Mouse (Mus musculus): ENCODE data around the gene Pard3. TPM values are rescaled to one million over a fixed set of nuclear protein-coding genes. Genes with fewer than 3 reads are reported as not detected.
"Not testable (repeated sequence)": the region's sequence is repeated elsewhere in the genome, so short reads cannot be mapped to it uniquely, and the experiment has no call there.

Gene Pard3
- polyA plus RNA-seq, 1 experiment, result 13.2 TPM

DNA sequence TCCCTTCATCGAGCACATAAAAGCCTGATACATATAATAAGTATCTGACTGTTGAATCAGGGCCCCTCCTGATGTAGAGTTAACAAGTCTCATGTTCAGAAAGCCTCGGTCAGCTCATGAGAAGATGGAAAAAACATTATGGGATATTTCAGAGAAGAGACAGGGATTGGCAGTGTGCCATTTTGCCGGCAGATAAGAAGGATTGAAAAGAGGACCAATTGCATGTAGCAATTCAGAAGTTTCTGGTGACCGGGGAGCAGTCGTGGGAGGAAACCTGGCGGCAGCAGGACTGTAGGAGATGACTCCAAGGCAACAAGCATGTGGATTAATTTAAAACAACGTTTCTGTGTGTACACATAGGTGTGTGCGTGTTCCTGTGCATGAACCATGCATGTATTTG is 93.4 kb downstream of the Pard3 start:
- H3K27ac ChIP-seq (ENCODE audit: insufficient read depth, low read length), result no peak overlapping the region
- DNase-seq, result no peak
- no peaks in the 10 kb centered on the region for H3K27me3 ChIP-seq (ENCODE audit: control insufficient read depth, insufficient read depth, low read length)
- 64% methylated on average over 8 of the region's 8 CpGs for WGBS
- H3K4me1 ChIP-seq (ENCODE audit: control insufficient read depth, insufficient read depth, low read length), result no peaks in the 10 kb centered on the region
- TF ChIP-seq POLR2A (IDR thresholded peaks at IDR 0.05; ENCODE audit: borderline replicate concordance, insufficient read depth, low read length), result no peak
- H3K4me3 ChIP-seq (replicated peaks; ENCODE audit: insufficient read depth, low read depth, low read length), result no peak overlapping the region

DNA sequence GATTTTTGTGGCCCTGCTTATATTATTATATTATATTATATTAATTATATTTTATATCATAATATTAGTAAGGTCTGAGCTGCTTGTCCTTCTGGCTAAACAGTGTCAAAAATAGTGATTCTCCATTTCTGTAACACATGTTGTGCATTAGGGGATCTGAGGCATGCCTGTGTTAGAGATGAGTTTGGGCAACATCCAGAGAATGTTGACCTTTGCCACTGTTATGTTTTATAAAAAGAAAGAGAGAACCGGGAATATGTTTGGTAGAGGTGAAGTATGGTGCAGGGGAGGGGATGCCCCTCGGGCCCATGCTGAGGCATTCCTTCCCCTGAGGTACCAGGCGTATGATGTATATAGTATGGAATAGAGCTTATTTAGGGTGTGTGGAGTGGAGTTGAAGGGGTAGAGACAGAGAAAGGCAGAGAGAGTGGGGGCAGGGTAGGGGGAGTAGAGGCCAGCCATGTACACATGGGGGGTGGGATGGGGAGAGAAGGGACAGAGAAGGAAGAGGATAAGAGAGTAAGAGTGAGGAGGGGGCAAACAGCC is 95.8 kb downstream of the Pard3 start:
- no peak overlapping the region for H3K27ac ChIP-seq (ENCODE audit: insufficient read depth, low read length)
- TF ChIP-seq CTCF (IDR thresholded peaks at IDR 0.05; ENCODE audit: borderline replicate concordance, insufficient read depth, low read depth, low read length) (no peak), POLR2A (IDR thresholded peaks at IDR 0.05; ENCODE audit: borderline replicate concordance, insufficient read depth, low read length) (no peak)
- H3K27me3 ChIP-seq (ENCODE audit: control insufficient read depth, insufficient read depth, low read length), result no peaks in the 10 kb centered on the region
- no peaks in the 10 kb centered on the region for H3K4me1 ChIP-seq (ENCODE audit: control insufficient read depth, insufficient read depth, low read length)
- no peak for DNase-seq
- H3K4me3 ChIP-seq (replicated peaks; ENCODE audit: insufficient read depth, low read depth, low read length), result no peak overlapping the region
- WGBS, result 65% methylated on average over 3 of the region's 3 CpGs

DNA sequence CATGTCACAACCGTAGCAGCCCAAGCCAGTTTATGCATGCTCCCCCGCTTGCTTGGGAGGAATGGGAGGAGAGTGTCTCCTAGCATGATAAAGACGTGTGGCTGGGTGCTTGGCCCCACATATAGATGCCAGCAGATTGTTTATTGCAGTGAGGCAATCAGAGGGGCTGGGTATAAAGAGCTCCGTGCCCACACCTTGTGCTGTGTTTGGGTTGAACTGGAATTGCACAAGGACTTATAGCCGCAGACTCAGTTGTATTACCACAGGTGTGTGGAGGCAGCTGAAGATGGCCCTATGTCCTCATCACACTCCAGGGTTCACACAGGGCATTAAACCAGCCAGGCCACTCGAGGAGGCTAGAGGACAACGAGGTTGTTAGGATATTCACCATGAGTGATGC is 98.2 kb downstream of the Pard3 start:
- no peak overlapping the region for H3K27ac ChIP-seq (ENCODE audit: insufficient read depth, low read length)
- no peak for TF ChIP-seq POLR2A (IDR thresholded peaks at IDR 0.05; ENCODE audit: borderline replicate concordance, insufficient read depth, low read length)
- TF ChIP-seq CTCF (IDR thresholded peaks at IDR 0.05; ENCODE audit: borderline replicate concordance, insufficient read depth, low read depth, low read length), result no peak
- H3K4me1 ChIP-seq (ENCODE audit: control insufficient read depth, insufficient read depth, low read length), result no peaks in the 10 kb centered on the region
- H3K4me3 ChIP-seq (replicated peaks; ENCODE audit: insufficient read depth, low read depth, low read length), result no peak overlapping the region
- no peaks in the 10 kb centered on the region for H3K27me3 ChIP-seq (ENCODE audit: control insufficient read depth, insufficient read depth, low read length)
- DNase-seq, result no peak
- WGBS, result 93% methylated on average over 7 of the region's 7 CpGs

DNA sequence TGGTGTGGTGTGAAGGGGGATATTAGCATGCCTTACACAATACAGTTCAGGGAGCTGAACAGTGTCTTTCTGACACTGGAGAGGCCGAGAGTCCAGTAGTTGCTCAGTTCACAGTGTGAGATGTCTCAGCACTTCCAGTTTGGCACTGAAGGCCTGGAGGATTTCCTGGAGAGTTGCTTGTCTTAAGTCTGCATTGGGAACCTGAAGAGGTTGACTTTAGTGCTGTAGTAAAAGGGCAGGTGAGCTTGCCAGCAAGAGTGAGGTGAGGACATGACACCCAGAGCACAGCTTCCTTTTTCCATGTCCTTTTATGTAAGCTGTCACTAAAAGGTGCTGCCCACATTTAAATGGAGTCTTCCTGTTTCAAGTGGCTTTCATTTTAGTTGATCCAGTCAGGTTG is 99.1 kb downstream of the Pard3 start:
- TF ChIP-seq CTCF (IDR thresholded peaks at IDR 0.05; ENCODE audit: borderline replicate concordance, insufficient read depth, low read depth, low read length), result no peak
- no peak for TF ChIP-seq POLR2A (IDR thresholded peaks at IDR 0.05; ENCODE audit: borderline replicate concordance, insufficient read depth, low read length)
- Histone ChIP-seq H3K4me1 (ENCODE audit: control insufficient read depth, insufficient read depth, low read length) (no peaks in the 10 kb centered on the region), H3K27me3 (ENCODE audit: control insufficient read depth, insufficient read depth, low read length) (no peaks in the 10 kb centered on the region), H3K27ac (ENCODE audit: insufficient read depth, low read length) (no peak overlapping the region), H3K4me3 (replicated peaks; ENCODE audit: insufficient read depth, low read depth, low read length) (no peak overlapping the region)
- WGBS, result 80% methylated on average over 1 of the region's 1 CpGs
- DNase-seq, result no peak

DNA sequence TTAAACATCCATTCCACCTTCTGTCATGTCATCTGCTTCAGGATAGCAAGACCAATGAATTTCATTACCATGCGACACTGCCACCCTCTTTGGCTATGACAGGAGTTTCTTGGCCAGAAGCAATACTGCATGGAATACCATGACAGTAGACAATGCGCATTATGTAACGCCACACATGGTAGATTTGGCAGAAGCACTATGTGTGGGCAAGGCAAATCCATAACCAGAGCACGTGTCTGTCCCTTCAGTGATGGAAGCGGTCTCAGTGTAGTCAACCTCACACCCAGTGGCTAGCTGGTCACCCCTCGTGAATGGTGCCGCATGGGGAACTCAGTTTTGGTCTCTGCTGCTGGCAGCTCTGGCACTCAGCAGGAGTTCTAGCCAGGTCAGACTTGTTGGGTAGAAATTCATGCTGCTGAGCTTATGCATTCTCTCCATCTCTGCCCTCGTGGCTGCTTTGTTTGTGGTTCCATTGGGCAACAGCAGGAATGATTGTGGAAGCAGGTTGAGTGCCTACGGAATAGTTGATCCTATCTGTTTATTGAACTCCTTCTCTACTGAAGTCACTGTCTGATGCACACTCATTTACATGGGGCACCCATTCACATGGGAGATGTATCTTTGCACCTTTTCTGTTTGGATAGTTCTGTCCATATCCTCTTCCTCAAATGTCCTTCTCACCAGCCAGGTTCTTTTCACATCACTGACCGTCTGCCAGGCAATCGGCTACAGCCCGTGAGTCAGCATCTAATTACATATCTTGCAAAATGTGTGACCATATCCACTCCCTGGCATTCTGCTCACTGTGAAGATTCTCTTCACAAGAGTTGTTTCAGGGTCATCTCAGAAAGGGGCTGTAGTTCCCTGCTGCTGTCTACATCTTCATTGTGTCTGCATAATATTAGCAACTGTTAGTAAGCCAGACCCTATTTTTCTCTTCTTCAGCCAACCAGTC is 100.9 kb downstream of the Pard3 start:
- H3K27ac ChIP-seq (ENCODE audit: insufficient read depth, low read length), result no peak overlapping the region
- TF ChIP-seq POLR2A (IDR thresholded peaks at IDR 0.05; ENCODE audit: borderline replicate concordance, insufficient read depth, low read length) (no peak), CTCF (IDR thresholded peaks at IDR 0.05; ENCODE audit: borderline replicate concordance, insufficient read depth, low read depth, low read length) (no peak)
- DNase-seq, result no peak
- no peaks in the 10 kb centered on the region for H3K4me1 ChIP-seq (ENCODE audit: control insufficient read depth, insufficient read depth, low read length)
- 81% methylated on average over 12 of the region's 12 CpGs for WGBS
- no peaks in the 10 kb centered on the region for H3K27me3 ChIP-seq (ENCODE audit: control insufficient read depth, insufficient read depth, low read length)
- no peak overlapping the region for H3K4me3 ChIP-seq (replicated peaks; ENCODE audit: insufficient read depth, low read depth, low read length)

DNA sequence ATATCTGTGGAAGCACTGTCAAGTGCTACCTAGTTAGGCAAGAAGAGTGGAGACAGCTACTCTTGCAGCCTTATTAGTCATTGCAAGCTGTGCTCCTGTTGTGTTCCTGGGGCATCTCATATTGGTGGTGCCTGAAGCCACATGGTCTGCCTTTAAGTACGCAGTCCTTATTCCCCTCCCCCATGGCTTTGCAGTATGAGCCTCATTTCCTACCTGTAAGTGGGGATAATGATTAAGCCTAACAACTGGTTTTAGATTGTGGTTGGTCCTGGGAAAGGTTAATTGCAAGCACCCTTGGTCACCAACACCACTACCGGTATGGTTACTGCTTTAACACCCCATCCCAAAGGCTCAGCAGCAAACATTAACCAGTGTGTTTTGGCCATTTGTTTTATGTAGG is 104.8 kb downstream of the Pard3 start:
- 98% methylated on average over 2 of the region's 2 CpGs for WGBS
- no peak for TF ChIP-seq CTCF (IDR thresholded peaks at IDR 0.05; ENCODE audit: borderline replicate concordance, insufficient read depth, low read depth, low read length)
- TF ChIP-seq POLR2A (IDR thresholded peaks at IDR 0.05; ENCODE audit: borderline replicate concordance, insufficient read depth, low read length), result no peak
- H3K27me3 ChIP-seq (ENCODE audit: control insufficient read depth, insufficient read depth, low read length), result no peaks in the 10 kb centered on the region; the same call in 1 of the 2 replicates
- no peaks in the 10 kb centered on the region for H3K4me1 ChIP-seq (ENCODE audit: control insufficient read depth, insufficient read depth, low read length)
- no peak overlapping the region for H3K4me3 ChIP-seq (replicated peaks; ENCODE audit: insufficient read depth, low read depth, low read length)
- H3K27ac ChIP-seq (ENCODE audit: insufficient read depth, low read length), result no peak overlapping the region
- no peak for DNase-seq

DNA sequence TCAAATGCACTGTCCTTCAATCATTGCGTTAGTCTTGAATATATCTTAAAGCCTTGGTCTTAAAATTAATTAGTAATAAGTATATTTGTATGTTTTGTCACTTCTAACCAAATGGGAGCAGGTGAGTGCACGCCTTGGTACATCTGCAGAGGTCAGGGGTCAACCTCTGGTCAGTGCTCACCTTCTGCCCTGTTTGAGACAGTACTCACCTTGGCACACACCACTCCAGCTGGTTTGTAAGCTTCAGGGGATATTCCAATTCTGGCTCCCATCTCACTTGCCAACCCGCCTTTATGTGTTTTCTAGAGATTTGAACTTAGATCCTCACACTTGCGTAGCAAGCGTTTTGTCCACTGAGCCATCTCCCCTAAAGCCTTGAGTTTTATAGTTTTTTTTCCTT is 105.7 kb downstream of the Pard3 start:
- no peaks in the 10 kb centered on the region for H3K4me1 ChIP-seq (ENCODE audit: control insufficient read depth, insufficient read depth, low read length)
- no peak overlapping the region for H3K4me3 ChIP-seq (replicated peaks; ENCODE audit: insufficient read depth, low read depth, low read length)
- WGBS, result 98% methylated on average over 5 of the region's 5 CpGs
- DNase-seq, result no peak
- no peaks in the 10 kb centered on the region; the same call in 1 of the 2 replicates for H3K27me3 ChIP-seq (ENCODE audit: control insufficient read depth, insufficient read depth, low read length)
- H3K27ac ChIP-seq (ENCODE audit: insufficient read depth, low read length), result no peak overlapping the region
- TF ChIP-seq POLR2A (IDR thresholded peaks at IDR 0.05; ENCODE audit: borderline replicate concordance, insufficient read depth, low read length), result no peak
- no peak for TF ChIP-seq CTCF (IDR thresholded peaks at IDR 0.05; ENCODE audit: borderline replicate concordance, insufficient read depth, low read depth, low read length)

DNA sequence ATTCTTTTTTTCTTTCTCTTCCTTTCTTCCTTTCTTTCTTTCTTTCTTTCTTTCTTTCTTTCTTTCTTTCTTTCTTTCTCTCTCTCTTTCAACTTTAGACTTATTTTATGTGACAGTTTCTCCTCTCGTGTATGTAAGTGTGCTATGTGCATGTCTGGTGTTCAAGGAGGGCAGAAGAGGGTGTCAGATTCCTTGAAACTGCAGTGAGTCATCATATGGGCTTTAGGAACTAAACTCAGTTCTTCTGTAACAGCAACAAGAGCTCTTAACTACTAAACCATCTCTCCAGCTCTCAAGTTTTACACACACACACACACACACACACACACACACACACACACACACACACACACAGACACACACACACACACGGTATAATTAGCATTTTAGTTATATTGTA is 106.7 kb downstream of the Pard3 start:
- 81% methylated on average over 2 of the region's 2 CpGs for WGBS
- not testable (repeated sequence) for H3K27ac ChIP-seq (ENCODE audit: insufficient read depth, low read length); H3K4me3 ChIP-seq (replicated peaks; ENCODE audit: insufficient read depth, low read depth, low read length); DNase-seq; H3K4me1 ChIP-seq (ENCODE audit: control insufficient read depth, insufficient read depth, low read length); H3K27me3 ChIP-seq (ENCODE audit: control insufficient read depth, insufficient read depth, low read length)

Measured in cerebellum, adult 2 months (tissue).